Mouse (Mus musculus): ENCODE results near the gene Disp1. TPM values are rescaled to one million over a fixed set of nuclear protein-coding genes. Genes with fewer than 3 reads are reported as not detected.
A peak's percentile ranks its signal among the peaks of the same experiment; 100 is the strongest.

Disp1 gene
- polyA plus RNA-seq, 1 experiment from 2014 or later, result 8.0 TPM

GRCm38 (mm10) chr1:183146102-183146735, 75.1 kb downstream of the Disp1 start:
- WGBS, result 67% methylated on average over 7 of the region's 7 CpGs
- no peaks in the 10 kb centered on the region for H3K9me3 ChIP-seq (ENCODE audit: control insufficient read depth, low read length)
- H3K36me3 ChIP-seq (ENCODE audit: control insufficient read depth, insufficient read depth, low read length), result no peaks in the 10 kb centered on the region
- no peak overlapping the region for H3K4me2 ChIP-seq (ENCODE audit: low read depth, low read length)
- H3K9ac ChIP-seq (ENCODE audit: low read depth, low read length), result peak overlapping the region; percentile 30; the same call in 1 of the 2 replicates
- H3K27me3 ChIP-seq (replicated peaks; ENCODE audit: control insufficient read depth, insufficient read depth, low read length), result no peaks in the 10 kb centered on the region
- 0 out of 2 replicates have a peak overlapping the region, but pooled peaks have one; percentile 16 for H3K4me3 ChIP-seq (ENCODE audit: low read length)
- no peak for ATAC-seq
- peaks cover 27% of the 10 kb centered on the region for H3K4me1 ChIP-seq (ENCODE audit: control insufficient read depth, insufficient read depth, low read length)
- H3K27ac ChIP-seq (ENCODE audit: low read length), result no peak overlapping the region

DNA sequence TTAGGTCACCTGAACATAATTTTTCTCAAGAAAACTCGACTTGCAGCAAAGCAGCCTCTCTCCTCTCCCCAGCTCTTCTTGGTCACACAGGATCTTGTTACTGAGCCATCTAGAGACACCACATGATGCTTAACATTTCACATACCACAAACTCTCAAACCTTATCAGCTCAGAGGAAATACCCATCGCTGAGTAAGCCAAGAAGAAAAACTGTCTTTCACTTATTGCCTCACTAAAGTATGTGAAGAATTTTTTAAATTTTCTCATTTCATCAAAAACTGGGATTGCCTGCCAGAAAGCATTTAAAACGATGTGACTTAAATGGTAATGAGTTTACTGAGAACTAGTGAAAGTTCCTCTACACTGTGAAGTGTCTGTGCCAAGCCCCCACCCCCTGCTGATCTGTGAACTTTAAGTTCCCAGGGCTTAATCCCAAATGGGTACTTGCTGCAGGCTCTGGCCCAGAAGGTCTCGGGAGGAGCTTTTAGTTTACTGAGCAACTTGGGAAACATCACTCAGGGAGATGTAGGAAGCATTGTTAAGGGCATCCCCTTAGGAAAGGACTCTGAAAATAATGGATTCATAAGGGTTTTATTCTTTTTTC, 76.6 kb downstream of the Disp1 start:
- H3K4me2 ChIP-seq (ENCODE audit: low read depth, low read length), result no peak overlapping the region
- no peak for ATAC-seq
- H3K36me3 ChIP-seq (ENCODE audit: control insufficient read depth, insufficient read depth, low read length), result no peaks in the 10 kb centered on the region
- H3K4me3 ChIP-seq (ENCODE audit: low read length), result no peak overlapping the region
- H3K27ac ChIP-seq (ENCODE audit: low read length), result no peak overlapping the region
- WGBS, result 24% methylated on average over 4 of the region's 4 CpGs
- peaks cover 17% of the 10 kb centered on the region for H3K4me1 ChIP-seq (ENCODE audit: control insufficient read depth, insufficient read depth, low read length)
- no peaks in the 10 kb centered on the region for H3K27me3 ChIP-seq (replicated peaks; ENCODE audit: control insufficient read depth, insufficient read depth, low read length)
- no peak overlapping the region for H3K9ac ChIP-seq (ENCODE audit: low read depth, low read length)
- no peaks in the 10 kb centered on the region for H3K9me3 ChIP-seq (ENCODE audit: control insufficient read depth, low read length)

GRCm38 (mm10) chr1:183143246-183143645, 78.1 kb downstream of the Disp1 start:
- H3K4me3 ChIP-seq (ENCODE audit: low read length), result no peak overlapping the region
- H3K4me1 ChIP-seq (ENCODE audit: control insufficient read depth, insufficient read depth, low read length), result peaks cover 22% of the 10 kb centered on the region
- no peak overlapping the region for H3K9ac ChIP-seq (ENCODE audit: low read depth, low read length)
- ATAC-seq, result no peak
- no peaks in the 10 kb centered on the region for H3K9me3 ChIP-seq (ENCODE audit: control insufficient read depth, low read length)
- H3K27me3 ChIP-seq (replicated peaks; ENCODE audit: control insufficient read depth, insufficient read depth, low read length), result no peaks in the 10 kb centered on the region
- no peaks in the 10 kb centered on the region for H3K36me3 ChIP-seq (ENCODE audit: control insufficient read depth, insufficient read depth, low read length)
- H3K4me2 ChIP-seq (ENCODE audit: low read depth, low read length), result no peak overlapping the region
- 85% methylated on average over 7 of the region's 7 CpGs for WGBS
- no peak overlapping the region for H3K27ac ChIP-seq (ENCODE audit: low read length)

- Histone ChIP-seq H3K4me1 (ENCODE audit: control insufficient read depth, insufficient read depth, low read length) (peaks cover 19% of the 10 kb centered on the region), H3K4me3 (ENCODE audit: low read length) (no peak overlapping the region), H3K27me3 (replicated peaks; ENCODE audit: control insufficient read depth, insufficient read depth, low read length) (no peaks in the 10 kb centered on the region), H3K36me3 (ENCODE audit: control insufficient read depth, insufficient read depth, low read length) (no peaks in the 10 kb centered on the region), H3K4me2 (ENCODE audit: low read depth, low read length) (no peak overlapping the region), H3K27ac (ENCODE audit: low read length) (no peak overlapping the region), H3K9ac (ENCODE audit: low read depth, low read length) (no peak overlapping the region), H3K9me3 (ENCODE audit: control insufficient read depth, low read length) (no peaks in the 10 kb centered on the region)
- ATAC-seq, result no peak
- 70% methylated on average over 5 of the region's 5 CpGs for WGBS
Measured at GRCm38 (mm10) chr1:183142566-183142965, 78.8 kb downstream of the Disp1 start.

GRCm38 (mm10) chr1:183141329-183141728, 80.0 kb downstream of the Disp1 start:
- ATAC-seq, result no peak
- Histone ChIP-seq H3K4me2 (ENCODE audit: low read depth, low read length) (no peak overlapping the region), H3K9ac (ENCODE audit: low read depth, low read length) (no peak overlapping the region), H3K4me3 (ENCODE audit: low read length) (no peak overlapping the region), H3K27me3 (replicated peaks; ENCODE audit: control insufficient read depth, insufficient read depth, low read length) (no peaks in the 10 kb centered on the region), H3K27ac (ENCODE audit: low read length) (no peak overlapping the region), H3K36me3 (ENCODE audit: control insufficient read depth, insufficient read depth, low read length) (no peaks in the 10 kb centered on the region), H3K4me1 (ENCODE audit: control insufficient read depth, insufficient read depth, low read length) (peaks cover 10% of the 10 kb centered on the region), H3K9me3 (ENCODE audit: control insufficient read depth, low read length) (no peaks in the 10 kb centered on the region)
- 56% methylated on average over 2 of the region's 2 CpGs for WGBS

- H3K4me1 ChIP-seq (ENCODE audit: control insufficient read depth, insufficient read depth, low read length), result peaks cover 7% of the 10 kb centered on the region
- H3K9ac ChIP-seq (ENCODE audit: low read depth, low read length), result no peak overlapping the region
- no peaks in the 10 kb centered on the region for H3K27me3 ChIP-seq (replicated peaks; ENCODE audit: control insufficient read depth, insufficient read depth, low read length)
- no peak overlapping the region for H3K4me3 ChIP-seq (ENCODE audit: low read length)
- 81% methylated on average over 12 of the region's 12 CpGs for WGBS
- no peaks in the 10 kb centered on the region for H3K36me3 ChIP-seq (ENCODE audit: control insufficient read depth, insufficient read depth, low read length)
- H3K9me3 ChIP-seq (ENCODE audit: control insufficient read depth, low read length), result no peaks in the 10 kb centered on the region
- H3K4me2 ChIP-seq (ENCODE audit: low read depth, low read length), result no peak overlapping the region
- no peak for ATAC-seq
- H3K27ac ChIP-seq (ENCODE audit: low read length), result no peak overlapping the region
Measured at GRCm38 (mm10) chr1:183140511-183141268, 80.6 kb downstream of the Disp1 start.

GRCm38 (mm10) chr1:183138088-183138487, 83.2 kb downstream of the Disp1 start:
- Histone ChIP-seq H3K4me1 (ENCODE audit: control insufficient read depth, insufficient read depth, low read length) (peaks cover 21% of the 10 kb centered on the region), H3K9me3 (ENCODE audit: control insufficient read depth, low read length) (no peaks in the 10 kb centered on the region), H3K4me3 (ENCODE audit: low read length) (no peak overlapping the region), H3K27ac (ENCODE audit: low read length) (no peak overlapping the region), H3K27me3 (replicated peaks; ENCODE audit: control insufficient read depth, insufficient read depth, low read length) (no peaks in the 10 kb centered on the region), H3K4me2 (ENCODE audit: low read depth, low read length) (peak overlapping the region; percentile 17), H3K9ac (ENCODE audit: low read depth, low read length) (no peak overlapping the region), H3K36me3 (ENCODE audit: control insufficient read depth, insufficient read depth, low read length) (no peaks in the 10 kb centered on the region)
- 48% methylated on average over 4 of the region's 4 CpGs for WGBS
- peak; percentile 61 for ATAC-seq

DNA sequence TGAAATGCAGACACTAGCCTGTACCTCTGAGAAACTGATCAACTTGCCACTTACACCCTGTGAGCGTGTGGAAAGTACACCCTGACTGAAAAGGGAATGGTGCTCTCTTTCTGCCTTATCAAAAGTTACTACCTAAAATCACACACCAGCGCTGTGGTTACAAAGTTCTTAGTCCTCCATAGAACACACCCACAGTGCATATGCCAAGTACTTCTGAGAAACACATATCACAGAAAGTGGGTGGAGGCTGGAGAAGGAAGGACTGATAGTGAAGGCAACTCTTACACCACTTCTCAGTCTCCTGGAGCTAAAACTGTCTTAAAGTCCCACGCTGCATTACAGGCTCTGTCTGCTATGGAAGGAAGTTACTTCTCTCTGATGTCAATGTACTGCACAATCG, 86.9 kb downstream of the Disp1 start:
- H3K4me3 ChIP-seq (ENCODE audit: low read length), result no peak overlapping the region
- no peak overlapping the region for H3K4me2 ChIP-seq (ENCODE audit: low read depth, low read length)
- H3K9me3 ChIP-seq (ENCODE audit: control insufficient read depth, low read length), result no peaks in the 10 kb centered on the region
- H3K4me1 ChIP-seq (ENCODE audit: control insufficient read depth, insufficient read depth, low read length), result peaks cover 26% of the 10 kb centered on the region
- peak overlapping the region; percentile 58 for H3K27ac ChIP-seq (ENCODE audit: low read length)
- ATAC-seq, result peak; percentile 91
- WGBS, result 73% methylated on average over 4 of the region's 4 CpGs
- no peak overlapping the region for H3K9ac ChIP-seq (ENCODE audit: low read depth, low read length)
- no peaks in the 10 kb centered on the region for H3K27me3 ChIP-seq (replicated peaks; ENCODE audit: control insufficient read depth, insufficient read depth, low read length)
- H3K36me3 ChIP-seq (ENCODE audit: control insufficient read depth, insufficient read depth, low read length), result no peaks in the 10 kb centered on the region

DNA sequence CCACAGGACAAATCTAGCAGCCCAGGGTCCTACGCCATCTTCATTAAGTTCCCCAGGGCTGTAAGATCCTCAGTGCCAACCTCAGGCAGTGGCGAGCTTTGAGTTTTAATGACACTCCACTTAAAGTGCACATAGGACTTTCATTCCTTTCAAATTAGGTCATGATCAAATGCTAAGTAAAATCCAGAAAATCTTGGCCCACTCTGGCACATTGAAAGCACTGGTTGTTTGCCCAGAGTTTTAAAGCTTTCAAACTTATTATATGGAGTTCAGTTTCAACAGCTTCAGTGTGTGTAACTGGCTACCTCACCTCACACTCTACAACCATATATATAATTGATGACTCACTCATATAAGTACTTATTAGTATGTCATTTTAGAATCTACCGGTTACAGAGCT, 87.9 kb downstream of the Disp1 start:
- no peak overlapping the region for H3K4me2 ChIP-seq (ENCODE audit: low read depth, low read length)
- no peaks in the 10 kb centered on the region for H3K36me3 ChIP-seq (ENCODE audit: control insufficient read depth, insufficient read depth, low read length)
- no peak overlapping the region for H3K9ac ChIP-seq (ENCODE audit: low read depth, low read length)
- WGBS, result 85% methylated on average over 3 of the region's 3 CpGs
- ATAC-seq, result no peak
- no peak overlapping the region for H3K4me3 ChIP-seq (ENCODE audit: low read length)
- no peak overlapping the region for H3K27ac ChIP-seq (ENCODE audit: low read length)
- no peaks in the 10 kb centered on the region for H3K9me3 ChIP-seq (ENCODE audit: control insufficient read depth, low read length)
- H3K4me1 ChIP-seq (ENCODE audit: control insufficient read depth, insufficient read depth, low read length), result peaks cover 21% of the 10 kb centered on the region
- no peaks in the 10 kb centered on the region for H3K27me3 ChIP-seq (replicated peaks; ENCODE audit: control insufficient read depth, insufficient read depth, low read length)
